Mouse (Mus musculus) megakaryocyte progenitor cell, adult 5-6 weeks (primary cell): Measurements from ENCODE around the gene Mmp27. TPM values are rescaled to one million over a fixed set of nuclear protein-coding genes. Genes with fewer than 3 reads are reported as not detected.
A peak's percentile ranks its signal among the peaks of the same experiment; 100 is the strongest.

Experiments
- ATAC-seq: replicated peaks from 2 replicates; pipeline ENCODE4 v1.8.0; 2016; ENCODE audit warnings: mild to moderate bottlenecking, moderate TSS enrichment, inconsistent platforms; ENCODE audit not compliant: poor library complexity
- total RNA-seq, 2 experiments: library from RNA; stranded (forward) in 1 of 2; stranded (reverse) in 1 of 2; fragments of 157-497, 149-512 nt in 1 of 2; fragments of 200-1000 nt in 1 of 2; gene quantifications; 2 replicates each; pipeline versions ENCODE4 v1.2.3 to v1.2.4; 2015 to 2017

The Mmp27 gene
- total RNA-seq (2015) = not detected in 2 replicates
- total RNA-seq (2017) = 0.25 TPM in 1 of 2 replicates, not detected in the other

DNA sequence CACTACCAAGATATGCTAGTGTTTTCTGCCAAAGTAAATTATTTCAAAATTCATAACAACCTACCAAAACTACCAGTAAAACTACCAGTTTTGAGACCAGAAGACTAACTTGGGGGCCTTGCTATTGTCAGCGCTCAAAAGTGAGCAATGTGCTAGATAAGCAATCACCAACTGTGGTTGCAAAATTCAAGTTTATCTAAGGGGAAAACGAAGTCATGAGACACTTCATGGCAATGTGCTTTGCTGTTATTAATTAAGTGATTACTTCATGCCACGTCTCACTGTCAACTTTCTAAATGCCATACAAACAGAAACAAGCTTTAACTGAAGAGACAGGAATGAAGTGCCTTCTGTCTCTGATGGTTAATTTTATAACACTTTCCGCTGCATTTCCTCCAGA, at the start of gene Mmp27:
Gene Mmp27, plus strand, starts transcription at position 235 of the 400 bp plus-strand sequence.
- ATAC-seq = peak; percentile 29

DNA sequence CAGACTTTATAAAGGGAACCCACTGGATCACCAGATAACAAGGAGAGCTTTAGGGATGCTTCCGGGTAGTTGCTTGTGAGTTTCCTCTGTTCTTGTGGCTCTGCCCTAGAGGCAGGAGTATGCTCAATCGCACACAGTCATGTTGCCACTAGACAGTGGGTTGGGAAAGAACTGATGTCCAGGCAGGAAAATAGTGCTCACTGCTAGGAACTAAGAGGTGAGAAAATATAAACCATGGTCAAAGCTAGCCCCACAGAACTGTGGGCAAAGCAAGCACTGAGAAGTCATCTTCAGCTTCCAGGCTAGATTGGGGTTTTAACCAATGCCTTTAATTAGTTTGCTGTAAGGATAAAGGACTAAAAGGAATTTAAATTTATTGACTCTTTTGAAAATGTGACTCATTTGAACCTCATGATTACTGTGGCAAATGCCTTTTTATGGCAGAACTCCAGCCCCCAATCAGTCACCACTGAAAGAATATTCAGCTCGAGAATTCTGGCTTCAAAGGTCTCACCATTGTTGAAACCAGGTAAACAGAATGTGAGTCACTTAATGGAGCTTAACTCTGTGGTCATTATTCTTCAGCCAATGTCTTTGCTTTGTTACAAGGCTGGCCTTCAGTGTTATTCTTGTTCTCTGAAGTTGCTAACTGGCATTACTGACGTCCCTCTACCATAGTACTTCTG, 44.8 kb upstream of the Mmp27 start:
- no peak for ATAC-seq

DNA sequence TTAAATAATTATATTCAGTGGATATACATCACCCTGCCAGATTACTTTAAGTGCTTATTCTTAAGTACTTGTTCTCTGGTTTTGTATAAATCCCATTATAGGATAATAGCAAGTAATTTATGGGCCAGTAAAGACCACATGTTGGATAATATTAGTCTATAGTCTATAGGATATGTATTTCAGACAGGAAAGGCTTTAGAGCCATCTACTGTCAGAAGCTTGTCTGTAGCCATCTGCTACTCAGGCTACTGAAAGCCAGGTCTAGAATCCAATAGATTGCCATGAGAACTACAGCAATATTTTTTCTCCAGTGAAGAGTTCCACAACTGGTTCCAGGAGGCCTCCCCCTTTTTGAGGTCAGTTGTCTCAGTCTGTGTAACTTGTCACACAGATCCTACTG, 28.4 kb upstream of the Mmp27 start:
- no peak for ATAC-seq

DNA sequence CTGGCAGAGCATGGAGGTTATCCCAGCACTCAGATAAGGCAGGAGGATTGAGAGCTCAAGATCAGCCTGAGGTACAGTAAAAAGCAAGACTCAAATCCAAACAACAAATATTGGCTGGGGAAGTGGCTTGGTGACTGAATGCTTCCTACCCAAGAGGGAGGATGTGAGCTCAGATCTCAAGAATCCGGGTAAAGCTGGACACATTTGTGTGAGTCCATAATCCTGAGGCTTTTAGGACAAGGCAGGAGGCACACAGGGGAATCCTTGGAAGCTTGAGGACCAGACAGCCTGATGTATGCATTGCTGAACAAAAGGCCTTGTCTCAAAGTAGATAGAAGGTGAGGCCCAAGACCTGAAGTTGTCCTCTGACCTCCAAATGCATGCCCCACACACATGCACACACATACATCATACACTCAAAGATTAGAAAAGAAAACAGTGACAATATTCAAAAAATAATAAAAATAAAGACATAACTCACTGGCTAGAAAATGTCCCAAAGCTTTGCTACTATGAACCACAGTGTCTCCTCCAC, 26.2 kb upstream of the Mmp27 start:
- no peak for ATAC-seq

DNA sequence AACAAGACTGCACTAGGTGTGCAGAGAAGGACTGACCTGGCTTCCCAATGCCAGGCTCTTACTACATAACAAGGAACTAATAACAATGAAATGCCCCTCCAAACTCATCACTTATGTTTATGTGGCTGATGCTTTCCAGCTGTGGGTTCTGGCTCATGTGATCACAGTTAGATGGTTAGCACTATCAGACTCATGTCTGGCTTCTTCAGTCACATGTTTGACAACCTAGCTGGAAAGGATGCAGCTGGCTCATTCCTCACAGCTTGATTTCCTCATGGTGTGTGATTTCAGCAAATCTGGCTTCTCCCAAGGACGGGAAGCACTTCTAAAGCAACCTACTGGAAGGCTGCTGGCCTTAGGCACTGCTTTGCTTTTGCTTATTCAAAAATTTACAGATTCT, 25.7 kb upstream of the Mmp27 start:
- ATAC-seq = no peak

DNA sequence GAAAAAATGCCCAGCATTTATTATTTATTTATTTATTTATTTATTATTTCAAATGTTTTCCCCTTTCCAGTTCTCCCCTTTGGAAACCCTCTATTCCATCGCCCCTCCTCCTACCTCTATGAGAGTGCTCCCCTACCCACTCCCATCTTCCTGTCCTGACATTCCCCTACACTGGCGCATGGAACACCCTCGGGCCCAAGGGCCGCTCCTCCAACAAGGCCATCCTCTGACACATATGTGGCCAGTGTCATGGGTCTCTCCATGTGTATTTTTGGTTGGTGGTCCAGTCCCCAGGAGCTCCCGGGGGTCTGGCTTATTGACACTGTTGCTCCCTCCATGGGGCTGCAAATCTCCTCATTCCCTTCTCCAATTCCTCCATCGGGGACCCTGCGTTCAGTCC, 25.3 kb upstream of the Mmp27 start:
- ATAC-seq = no peak

DNA sequence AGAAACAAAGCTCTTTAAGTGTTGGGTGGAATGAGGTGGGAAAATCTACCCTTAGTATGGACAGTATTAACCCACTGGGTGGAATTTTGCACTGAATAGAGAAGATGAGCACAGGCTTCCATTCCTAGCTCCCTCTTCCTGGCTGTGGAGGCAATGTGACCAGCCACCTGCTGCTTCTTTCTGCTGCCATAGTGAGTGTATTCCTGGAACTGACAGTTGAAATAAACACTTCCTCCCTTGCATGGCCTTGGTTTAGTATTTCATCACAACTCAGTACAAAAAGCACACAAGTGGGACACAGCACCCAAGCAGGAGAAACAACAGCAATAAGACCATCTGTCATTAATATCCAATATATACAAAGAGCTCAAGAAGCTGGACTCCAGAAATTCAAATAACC, 19.3 kb upstream of the Mmp27 start:
- ATAC-seq = peak; percentile 70

DNA sequence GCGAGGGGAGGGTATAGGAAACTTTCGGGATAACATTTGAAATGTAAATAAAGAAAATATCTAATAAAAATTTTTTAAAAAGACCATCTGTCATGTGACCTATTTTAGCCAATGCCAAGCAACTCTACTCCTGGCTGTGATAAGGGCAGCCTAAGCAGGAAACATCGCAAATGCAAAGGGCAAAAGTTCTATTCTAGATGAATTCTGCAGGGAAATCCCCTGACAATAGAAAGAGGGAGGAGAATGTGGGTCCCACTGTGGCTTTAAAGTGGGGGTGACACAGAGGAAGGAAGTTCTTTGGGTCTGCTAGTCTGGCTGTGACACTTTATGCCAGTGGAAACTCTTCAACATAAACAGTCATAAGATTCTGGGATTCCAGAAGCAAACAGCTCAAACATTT, 17.7 kb upstream of the Mmp27 start:
- ATAC-seq = peak; percentile 23; the same call in 1 of the 2 replicates

DNA sequence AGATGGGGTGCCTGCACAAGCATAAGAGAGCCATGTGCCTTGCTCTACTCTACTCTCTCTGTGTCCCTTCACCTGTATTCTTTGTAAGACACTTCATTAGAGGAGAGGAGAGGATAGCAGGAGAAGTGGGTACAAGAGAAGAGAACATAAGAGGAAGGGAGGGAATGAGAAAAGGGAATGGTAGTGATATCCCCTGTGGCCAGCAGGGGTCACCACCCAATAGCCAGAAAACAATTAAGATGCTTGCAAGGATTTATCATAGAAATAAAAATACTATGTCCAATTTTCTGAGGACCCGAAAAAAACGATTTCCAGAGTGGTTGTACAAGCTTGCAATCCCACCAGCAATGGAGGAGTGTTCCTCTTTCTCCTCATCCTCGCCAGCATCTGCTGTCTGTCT, 16.8 kb upstream of the Mmp27 start:
- ATAC-seq = peak; percentile 51

DNA sequence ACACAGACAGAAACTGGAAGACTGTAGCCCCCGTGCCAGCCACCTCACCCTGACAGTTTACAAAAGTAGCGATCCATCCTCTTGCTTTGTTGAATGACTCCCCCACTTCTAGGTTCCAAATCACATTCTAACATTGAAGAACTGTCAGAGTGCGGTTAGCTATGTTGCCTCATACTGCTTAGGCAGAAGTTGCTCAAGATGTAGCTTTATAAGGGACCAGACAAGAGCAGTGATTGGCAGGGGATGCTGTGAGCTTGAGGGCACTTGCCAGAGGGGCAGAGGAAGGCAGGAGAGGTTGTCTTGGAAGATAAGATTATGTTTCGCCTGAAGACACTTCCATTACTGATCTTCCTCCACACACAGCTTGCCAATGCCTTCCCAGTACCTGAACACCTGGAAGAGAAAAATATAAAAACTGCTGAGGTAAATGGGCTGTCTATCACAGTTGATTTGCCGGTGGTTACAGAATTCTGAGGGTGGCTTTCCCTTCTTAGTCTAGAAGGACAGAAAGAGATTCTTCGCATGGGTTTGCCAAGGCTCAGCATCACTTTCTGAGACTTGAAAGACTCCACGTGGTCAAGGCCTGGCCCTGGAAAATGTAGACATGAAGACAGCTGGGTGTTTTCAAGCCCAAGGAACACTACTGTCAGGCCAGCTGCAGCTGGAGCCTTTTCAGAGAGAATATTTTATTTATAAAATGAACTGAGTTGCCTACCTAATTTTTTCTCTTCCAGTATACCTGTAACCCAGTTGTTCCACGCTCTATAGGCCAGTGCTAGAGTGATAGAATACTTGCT, 12.8 kb upstream of the Mmp27 start, which contains the start of gene Mmp8:
Gene Mmp8, plus strand, starts transcription at position 236 of the 797 bp plus-strand sequence.
- ATAC-seq = peak; percentile 86

DNA sequence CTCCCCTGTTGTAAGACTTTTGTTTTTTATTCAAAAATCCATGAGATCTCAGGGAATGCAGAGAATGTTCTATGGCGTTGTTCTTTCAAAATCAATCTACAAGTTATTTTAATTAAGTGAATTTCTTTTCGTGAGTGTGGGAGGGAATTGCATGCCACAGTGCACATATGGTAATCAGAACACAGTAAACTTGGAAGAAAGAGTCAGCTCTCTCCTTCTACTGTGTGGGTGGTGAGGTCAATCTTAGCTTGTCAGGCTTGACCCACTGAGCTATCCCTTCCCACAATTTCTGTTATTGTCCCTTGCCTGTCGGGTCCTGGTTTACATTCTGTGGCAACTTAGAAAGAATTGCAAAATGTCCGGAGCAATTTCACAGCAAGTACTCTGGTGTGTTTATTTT, 11.2 kb upstream of the Mmp27 start:
- no peak for ATAC-seq

DNA sequence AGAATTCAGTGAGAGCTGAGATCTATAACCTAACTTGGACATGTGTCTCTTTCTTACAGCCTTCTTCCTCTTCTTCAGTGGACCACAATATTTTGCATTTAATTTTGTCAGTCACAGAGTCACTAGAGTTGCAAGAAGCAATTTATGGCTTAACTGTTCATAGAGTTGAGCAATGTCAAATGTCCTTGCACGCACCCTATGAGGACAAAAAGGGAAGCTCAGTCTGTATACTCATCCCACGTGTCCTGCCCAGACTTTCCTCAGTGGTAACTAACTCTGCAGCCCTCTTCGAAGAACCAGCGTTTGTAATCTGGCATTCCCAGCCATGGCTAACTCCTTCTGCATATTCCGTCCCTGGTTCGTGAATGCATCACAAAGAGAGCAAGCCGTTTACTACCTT, 3.8 kb upstream of the Mmp27 start:
- peak; percentile 85 for ATAC-seq

DNA sequence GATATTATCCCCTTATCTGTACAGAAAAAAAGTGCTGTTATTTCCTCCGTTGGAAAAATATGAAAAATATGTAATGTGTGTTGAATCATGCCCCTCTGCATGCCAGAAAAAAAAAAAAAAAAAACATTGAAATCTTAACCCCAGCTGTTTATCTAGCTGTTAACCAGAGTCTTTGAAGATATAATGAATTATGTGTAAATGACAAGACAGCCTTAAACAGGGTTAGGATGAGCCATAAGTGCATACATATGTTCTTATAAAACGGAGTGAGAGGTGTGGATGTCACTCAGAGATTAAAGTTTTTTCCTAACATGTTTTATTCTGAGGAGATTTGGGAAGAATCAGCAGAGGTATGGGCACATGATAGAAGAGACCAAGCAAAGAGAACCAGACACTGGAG, 3.3 kb upstream of the Mmp27 start:
- no peak for ATAC-seq

DNA sequence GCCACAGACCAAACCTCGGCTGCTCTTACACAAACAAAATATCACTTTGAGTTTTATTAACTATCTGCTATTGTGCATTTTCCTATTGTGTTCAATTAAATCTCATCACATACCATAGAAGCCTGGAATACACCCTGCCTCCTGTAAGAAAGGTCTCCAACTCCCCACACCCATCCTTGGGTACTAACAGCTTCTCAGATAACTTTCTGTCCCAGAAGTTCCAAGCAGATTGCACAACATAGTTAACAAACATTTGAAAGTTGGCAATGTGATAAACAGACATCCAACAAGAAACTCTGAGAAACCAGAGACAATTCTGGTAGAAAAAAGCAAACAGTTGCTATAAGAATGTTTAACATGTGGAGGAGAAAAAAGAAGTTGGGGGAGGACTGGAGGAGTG, 711 bp upstream of the Mmp27 start:
- no peak for ATAC-seq

DNA sequence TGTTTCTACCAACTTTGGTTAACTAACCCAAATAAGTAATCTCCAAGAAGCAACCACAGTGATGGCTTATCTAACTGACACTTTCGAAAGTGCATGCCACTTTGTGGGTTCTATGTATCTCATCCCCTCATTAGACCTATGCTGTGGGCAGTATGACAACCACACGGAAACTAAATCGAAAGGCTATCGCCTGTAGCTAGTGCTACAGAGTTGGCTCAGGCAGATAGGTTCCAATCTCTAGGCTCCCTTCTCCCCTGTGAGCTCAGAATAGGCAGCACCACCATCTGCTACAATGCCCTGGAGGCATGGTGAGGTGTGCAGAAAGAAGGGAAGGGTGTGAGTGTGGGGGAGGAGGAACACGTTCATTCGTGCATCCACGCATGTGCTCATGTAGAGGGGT, 992 bp downstream of the Mmp27 start:
- ATAC-seq = peak; percentile 38

DNA sequence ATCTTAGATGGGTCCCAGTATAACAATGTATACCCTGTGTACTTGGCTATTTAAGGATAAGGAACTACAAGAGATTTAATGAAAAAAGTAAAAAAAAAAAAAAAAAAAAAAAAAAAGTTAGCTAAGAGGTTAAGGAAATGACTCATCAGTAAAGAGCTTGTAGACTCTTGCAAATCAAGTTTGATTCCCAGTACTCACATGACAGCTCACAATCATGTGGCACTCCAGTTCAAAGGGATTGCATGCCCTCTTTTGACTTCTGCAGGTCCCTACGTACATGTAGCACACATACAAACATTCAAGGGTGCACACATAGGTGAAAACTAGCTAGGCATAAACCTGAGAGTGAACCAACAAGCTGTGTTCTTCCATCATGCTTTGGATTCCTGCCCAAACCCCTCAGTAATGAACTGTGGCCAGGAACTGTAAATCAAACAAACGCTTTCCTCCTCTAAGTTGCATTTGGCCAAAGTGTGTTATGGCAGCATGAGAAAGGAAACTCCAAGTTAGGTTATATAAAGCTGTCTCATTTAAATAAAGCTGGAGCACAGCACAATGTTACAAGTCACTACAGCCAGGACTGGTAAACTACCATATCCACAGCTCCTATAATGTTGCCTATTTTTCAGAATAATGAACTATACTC, 1.6 kb downstream of the Mmp27 start:
- ATAC-seq = peak; percentile 55

DNA sequence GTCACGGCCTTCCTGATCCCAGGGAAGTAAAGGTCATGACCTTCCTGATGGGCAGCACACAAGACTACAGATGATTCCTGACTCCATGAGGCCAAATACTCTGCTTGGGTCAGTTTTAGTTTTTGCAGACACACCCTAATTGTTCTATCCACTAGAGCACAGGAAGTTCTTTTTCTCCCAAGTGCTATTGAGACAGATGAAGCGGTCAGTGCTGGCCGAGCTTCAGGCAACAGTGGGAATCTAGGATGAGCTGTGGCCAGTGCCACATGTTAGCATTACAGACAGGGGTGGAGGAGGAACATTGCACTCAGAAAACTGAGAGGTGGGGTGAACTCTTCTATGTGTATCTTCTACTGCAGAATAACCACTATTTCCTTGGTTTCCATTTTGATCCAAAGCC, 4.3 kb downstream of the Mmp27 start:
- ATAC-seq = no peak

DNA sequence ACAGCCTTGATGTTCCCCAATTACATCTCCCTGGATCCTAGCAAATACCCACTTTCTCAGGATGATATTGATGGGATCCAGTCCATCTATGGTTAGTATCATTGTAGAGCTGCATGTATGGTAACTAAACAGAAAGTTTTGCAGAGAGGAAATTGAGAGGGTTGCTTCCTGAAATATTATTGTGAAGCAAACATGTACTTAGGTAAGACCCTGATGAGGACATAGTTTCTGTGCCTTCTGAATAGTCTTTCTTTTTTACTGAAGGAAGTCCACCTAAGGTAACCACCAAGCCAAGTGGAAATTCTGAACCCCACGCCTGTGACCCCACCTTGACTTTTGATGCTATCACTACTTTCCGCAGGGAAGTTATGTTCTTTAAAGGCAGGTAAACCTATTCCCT, 6.2 kb downstream of the Mmp27 start:
- peak; percentile 67 for ATAC-seq

DNA sequence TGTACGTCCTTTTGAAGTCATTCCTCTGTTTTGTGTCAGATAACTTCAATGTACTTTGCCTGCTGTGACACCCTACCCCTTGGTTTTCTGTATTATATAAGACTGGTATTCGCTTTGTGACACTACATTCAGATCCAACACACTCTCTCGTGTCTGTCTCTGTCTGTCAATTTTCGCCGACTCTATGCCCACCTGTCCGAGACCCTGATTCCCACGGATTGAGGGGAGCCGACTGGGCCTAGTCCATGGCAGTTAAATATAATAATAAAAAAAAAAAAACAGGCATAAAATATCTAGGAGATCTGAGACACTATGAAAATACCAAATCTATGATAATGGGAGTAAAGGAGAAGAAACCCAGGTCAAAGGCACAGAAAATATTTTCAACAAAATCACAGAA, 18.9 kb downstream of the Mmp27 start:
- ATAC-seq = no peak

DNA sequence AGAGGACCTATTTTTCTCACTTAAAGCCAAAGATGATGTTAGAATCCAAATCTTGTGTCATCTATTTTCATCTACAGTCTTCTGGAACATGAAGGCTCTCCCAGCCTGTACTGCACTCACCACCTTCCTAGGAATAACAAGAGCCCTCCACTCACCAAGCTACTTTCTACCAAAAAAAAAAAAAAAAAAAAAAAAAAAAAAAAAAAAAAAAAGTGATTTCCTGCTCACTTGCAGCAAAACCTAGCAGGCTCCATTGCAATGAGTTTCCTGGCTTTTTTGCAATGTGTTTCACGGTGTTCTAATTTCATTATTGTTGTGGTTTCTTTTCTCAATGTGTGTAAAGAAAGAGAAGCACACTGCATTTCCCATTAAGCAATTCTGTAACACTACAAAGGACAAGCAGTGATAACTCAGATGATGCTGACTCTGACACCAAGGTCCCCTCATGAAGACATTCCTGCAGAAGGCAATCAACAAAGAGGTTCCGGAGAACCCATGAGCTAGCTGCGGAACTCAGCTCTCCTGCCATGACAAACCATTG, 22.1 kb downstream of the Mmp27 start:
- ATAC-seq = peak; percentile 68

DNA sequence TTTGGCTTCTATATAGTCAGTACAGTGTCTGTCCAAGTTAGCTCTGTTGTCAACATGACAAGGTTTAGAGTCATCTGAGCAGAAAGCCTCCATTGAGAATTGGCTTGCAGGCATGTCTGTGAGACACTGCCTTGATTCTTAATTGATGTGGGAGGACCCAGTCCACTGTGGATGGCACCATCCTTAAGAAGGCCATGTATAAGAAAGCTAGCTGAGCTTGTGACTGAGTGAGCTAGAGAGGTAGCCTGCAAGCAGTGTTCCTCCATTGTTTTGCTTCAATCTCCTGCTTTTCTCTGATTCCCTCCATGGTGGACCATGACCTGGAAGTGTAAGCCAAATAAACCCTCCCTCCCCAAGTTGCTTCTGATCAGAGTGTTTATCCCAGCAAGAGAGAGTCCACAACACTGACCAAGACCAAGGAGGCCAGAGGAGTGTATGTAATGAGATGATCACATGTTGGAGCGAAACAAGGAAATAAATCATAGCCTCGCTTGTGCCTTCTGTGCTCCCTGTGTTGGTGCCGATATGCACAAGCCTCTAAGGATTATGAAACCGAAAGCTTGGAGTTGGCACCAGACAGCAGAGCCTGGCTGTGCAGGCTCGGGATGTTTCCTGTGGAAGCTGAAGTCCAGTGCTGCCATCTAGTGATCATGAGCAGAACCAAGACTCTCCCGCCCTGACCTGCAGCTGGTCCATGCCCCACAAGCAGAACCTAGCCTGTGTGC, 23.8 kb downstream of the Mmp27 start:
- ATAC-seq = peak; percentile 98
